Mouse (Mus musculus): ENCODE data around the gene Parp3.

DNA sequence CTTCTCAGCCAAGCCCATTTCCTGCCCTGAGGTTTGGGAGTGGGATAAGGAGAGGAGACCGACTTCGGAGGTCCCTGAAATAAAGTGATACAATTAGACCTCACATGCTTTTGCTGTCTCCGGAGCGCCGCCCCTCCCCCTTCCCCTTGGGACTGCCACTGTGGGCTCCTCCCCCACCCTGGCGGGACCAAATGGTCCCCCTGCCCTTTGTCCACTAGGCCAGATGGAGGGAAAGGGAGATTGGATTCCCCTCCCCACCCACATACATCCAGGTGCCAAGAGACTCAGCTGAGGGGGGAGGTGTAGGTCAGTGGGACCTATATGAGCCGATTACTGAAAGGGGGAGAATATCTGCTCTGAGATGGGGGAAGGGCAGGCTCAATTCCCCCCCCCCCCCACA is 23.9 kb downstream of the Parp3 start:
- TF ChIP-seq CTCF (IDR thresholded peaks at IDR 0.05; ENCODE audit: low read depth) = no peak
- no peak for TF ChIP-seq EP300 (IDR thresholded peaks at IDR 0.05; ENCODE audit: low read depth)
